Mouse (Mus musculus) neural tube, embryonic 11.5 days (tissue): ENCODE data around the gene Zfp534. TPM values are rescaled to one million over a fixed set of nuclear protein-coding genes. Genes with fewer than 3 reads are reported as not detected.
"Not testable (repeated sequence)": the region's sequence is repeated elsewhere in the genome, so short reads cannot be mapped to it uniquely, and the experiment has no call there.

Experiments
- ATAC-seq: fragments of 200-750 bp; cut with Nextera tagmentation; 2 replicates; pipeline ENCODE4 v1.8.0; 2017; ENCODE audit warnings: moderate number of reproducible peaks, mild to moderate bottlenecking, moderate TSS enrichment, moderate library complexity; ENCODE audit not compliant: insufficient read depth, low FRiP score, low TSS enrichment
- DNase-seq: peaks from one replicate; pipeline ENCODE4 v3.0.0-alpha.2; 2015; ENCODE audit warnings: low spot score
- H3K27ac ChIP-seq: fragments of 300-500 bp; sonication (generic); 2 replicates; pipeline ENCODE4 v1.5.1; 2014; ENCODE audit warnings: low read depth, mild to moderate bottlenecking, low read length
- H3K27me3 ChIP-seq: fragments of 300-500 bp; sonication (generic); 2 replicates; pipeline ENCODE4 v1.6.1; 2014; ENCODE audit warnings: mild to moderate bottlenecking, low read length, mixed read lengths; ENCODE audit not compliant: control insufficient read depth, insufficient read depth
- H3K36me3 ChIP-seq: fragments of 300-500 bp; sonication (generic); 2 replicates; pipeline ENCODE4 v1.6.1; 2014; ENCODE audit warnings: mild to moderate bottlenecking, low read length, moderate library complexity, mixed read lengths; ENCODE audit not compliant: control insufficient read depth, insufficient read depth
- H3K4me1 ChIP-seq: fragments of 300-500 bp; sonication (generic); 2 replicates; pipeline ENCODE4 v1.6.1; 2014; ENCODE audit warnings: low read length, mixed read lengths; ENCODE audit not compliant: control insufficient read depth, insufficient read depth
- H3K4me2 ChIP-seq: fragments of 300-500 bp; sonication (generic); 2 replicates; pipeline ENCODE4 v1.6.1; 2014; ENCODE audit warnings: low read depth, mild to moderate bottlenecking, moderate library complexity
- H3K4me3 ChIP-seq: fragments of 300-500 bp; sonication (generic); 2 replicates; pipeline ENCODE4 v1.5.1; 2014; ENCODE audit warnings: low read depth, low read length
- H3K9ac ChIP-seq: fragments of 300-500 bp; sonication (generic); 2 replicates; pipeline ENCODE4 v1.6.1; 2014; ENCODE audit warnings: mild to moderate bottlenecking, low read length
- H3K9me3 ChIP-seq: fragments of 300-500 bp; sonication (generic); 2 replicates; pipeline ENCODE4 v1.6.1; 2016; ENCODE audit warnings: low read length; ENCODE audit not compliant: control insufficient read depth
- WGBS: fragments of 180-500 bp; shearing (Covaris S2); extraction: QIAGEN DNeasy Blood & Tissue Kit; methylation state at CpG from one replicate; pipeline ENCODE4 v1.1.7; 2014; 5-methylcytosine and 5-hydroxymethylcytosine counted together
- polyA plus RNA-seq: library from polyadenylated mRNA; unstranded; fragments of >200 nt; fragmentation: Nextera tagmentation; extraction: Ambion mirVana; gene quantifications from 2 replicates; pipeline ENCODE4 v1.2.1, GENCODE M21; 2014

The Zfp534 gene
- not detected in 2 replicates for polyA plus RNA-seq

DNA sequence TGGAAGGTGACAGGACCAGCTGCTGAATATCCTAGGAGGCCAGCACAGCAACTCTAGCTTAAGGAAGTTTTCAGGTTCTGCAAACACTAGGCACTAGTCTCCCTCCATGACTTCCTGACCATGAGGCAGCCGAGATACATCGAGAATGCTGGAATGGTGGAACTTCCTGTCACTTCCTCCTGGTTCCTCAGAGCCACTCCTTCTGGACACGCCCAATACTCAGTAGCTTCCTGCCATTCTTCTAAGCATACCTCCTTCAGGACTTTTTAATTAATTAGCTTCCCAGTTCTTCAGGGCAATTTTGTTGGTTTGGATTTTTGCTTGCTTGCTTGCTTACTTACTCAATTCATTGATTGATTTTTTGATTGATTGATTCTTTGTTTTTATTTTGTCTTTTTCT is at the start of gene Zfp534:
Gene Zfp534 (minus strand): TSS at position 101 of the 400 bp plus-strand sequence.
- not testable (repeated sequence) for H3K27ac ChIP-seq, H3K4me2 ChIP-seq, H3K9ac ChIP-seq, H3K4me3 ChIP-seq, ATAC-seq, H3K36me3 ChIP-seq, H3K9me3 ChIP-seq, H3K4me1 ChIP-seq, H3K27me3 ChIP-seq, DNase-seq
- 84% methylated on average over 2 of the region's 3 CpGs for WGBS

DNA sequence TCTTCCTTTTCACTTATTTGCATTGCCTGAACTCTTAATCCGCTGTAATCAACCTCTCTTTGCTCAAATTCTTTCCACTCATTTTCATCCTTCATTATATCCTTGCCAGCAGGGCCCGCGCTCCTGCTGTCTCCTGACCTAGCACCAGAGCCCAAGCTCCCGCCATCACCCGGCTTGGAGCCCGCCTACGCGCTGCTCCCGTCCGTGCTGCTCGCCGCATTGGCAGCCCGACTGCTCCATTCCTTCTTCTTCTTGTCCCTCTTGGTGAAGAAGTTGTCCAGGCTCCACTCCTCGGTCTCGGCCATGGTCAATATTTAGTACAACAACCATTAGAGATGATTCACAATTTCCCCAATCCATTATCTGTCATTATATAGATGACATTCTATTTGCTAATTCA is 43.9 kb upstream of the Zfp534 start:
- WGBS, result 93% methylated on average over 14 of the region's 15 CpGs
- not testable (repeated sequence) for H3K9ac ChIP-seq, ATAC-seq, H3K27me3 ChIP-seq, H3K27ac ChIP-seq, H3K36me3 ChIP-seq, H3K4me1 ChIP-seq, H3K4me3 ChIP-seq, DNase-seq, H3K9me3 ChIP-seq, H3K4me2 ChIP-seq

DNA sequence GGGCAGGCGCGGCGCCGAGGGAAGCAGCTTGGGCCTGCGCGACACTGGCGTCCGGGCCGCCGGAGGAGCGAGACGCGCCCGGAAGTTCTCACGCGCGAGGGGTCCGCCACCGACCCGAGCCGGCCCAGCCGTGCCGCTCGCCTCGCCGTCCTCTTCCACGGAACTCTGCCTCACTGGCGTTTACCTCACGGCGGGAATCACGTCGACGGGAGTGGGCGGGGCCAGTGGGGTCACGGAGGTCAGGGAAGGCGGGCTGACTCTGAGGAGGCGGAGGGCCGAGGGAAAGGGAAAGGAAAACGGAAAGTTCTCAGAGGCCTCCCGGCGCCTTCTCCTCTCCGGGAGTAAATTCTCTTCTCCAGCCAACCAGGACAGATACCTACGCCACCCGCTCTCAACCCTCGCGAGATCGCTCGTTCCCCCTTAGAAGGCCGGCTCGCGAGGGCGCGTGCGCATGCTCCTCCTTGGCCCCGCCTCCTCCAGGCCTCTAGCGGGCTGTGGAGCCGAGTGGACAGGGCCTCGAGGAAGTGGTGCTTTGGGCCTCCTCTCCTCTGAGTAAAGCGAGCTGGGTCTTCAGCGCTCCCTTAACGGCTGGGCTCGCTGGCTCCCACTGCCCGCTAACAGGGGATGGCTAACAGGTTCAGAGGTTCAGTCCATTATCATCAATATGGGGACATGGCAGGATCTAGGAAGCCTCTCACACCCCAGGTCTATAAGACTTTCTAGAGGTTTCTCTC is 36.5 kb upstream of the Zfp534 start:
- Histone ChIP-seq H3K9ac (peak overlapping the region; percentile 18; the same call in 1 of the 2 replicates), H3K4me2 (peak overlapping the region; percentile 30), H3K4me3 (peak overlapping the region; percentile 24)
- DNase-seq (peak; percentile 50), ATAC-seq (peak; percentile 31; the same call in 1 of the 2 replicates)
- not testable (repeated sequence) for H3K27me3 ChIP-seq, H3K36me3 ChIP-seq, H3K4me1 ChIP-seq, H3K9me3 ChIP-seq, H3K27ac ChIP-seq
- 23% methylated on average over 53 of the region's 63 CpGs for WGBS

DNA sequence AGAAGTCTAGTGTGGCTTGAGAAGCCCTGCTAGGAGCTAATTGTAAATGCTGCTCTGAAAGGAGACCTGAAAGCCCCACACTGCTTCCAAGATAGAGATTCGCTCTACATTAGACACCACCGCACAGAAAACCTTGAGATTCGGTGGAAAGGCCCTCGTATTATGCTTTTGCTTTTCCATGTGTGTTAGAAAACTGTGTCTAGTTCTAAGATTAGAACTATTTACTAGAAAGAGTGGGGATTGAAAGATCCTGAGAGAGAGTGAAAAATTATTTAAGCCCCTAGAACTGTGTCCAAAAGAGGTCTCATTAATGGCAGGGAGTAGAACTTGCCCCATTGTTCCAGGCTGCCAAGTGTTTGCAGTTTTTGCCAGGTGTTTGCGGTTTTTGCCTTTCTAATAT is 47.1 kb downstream of the Zfp534 start:
- not testable (repeated sequence) for H3K4me3 ChIP-seq, H3K9me3 ChIP-seq, H3K36me3 ChIP-seq, ATAC-seq, H3K4me1 ChIP-seq, H3K9ac ChIP-seq, DNase-seq, H3K4me2 ChIP-seq, H3K27ac ChIP-seq, H3K27me3 ChIP-seq
- 90% methylated on average over 4 of the region's 5 CpGs for WGBS

DNA sequence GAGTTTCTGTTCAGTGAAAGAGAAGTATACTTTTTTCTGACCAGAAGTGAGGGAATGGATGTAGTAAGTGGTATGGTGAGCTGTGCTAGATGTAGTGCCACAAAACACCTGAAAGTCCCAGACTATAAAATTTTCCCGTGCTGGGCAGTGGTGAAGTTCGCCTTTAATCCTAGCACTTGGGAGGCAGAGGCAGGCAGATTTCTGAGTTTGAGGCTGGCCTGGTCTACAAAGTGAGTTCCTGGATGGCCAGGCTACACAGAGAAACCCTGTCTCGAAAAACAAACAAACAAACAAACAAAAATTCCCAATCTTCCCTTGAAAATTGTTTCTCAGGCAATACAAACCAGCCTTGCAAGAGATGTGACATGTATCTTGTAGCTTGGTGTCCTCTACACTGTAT is 54.9 kb downstream of the Zfp534 start:
- H3K27me3 ChIP-seq, H3K27ac ChIP-seq, H3K4me3 ChIP-seq, H3K4me1 ChIP-seq, H3K4me2 ChIP-seq, H3K9ac ChIP-seq, H3K9me3 ChIP-seq, H3K36me3 ChIP-seq, DNase-seq: not testable (repeated sequence)
- no CpG with 5 or more reads among the region's 3 CpGs for WGBS
- 0 out of 2 replicates have a peak, but pooled peaks have one; percentile 60 for ATAC-seq

DNA sequence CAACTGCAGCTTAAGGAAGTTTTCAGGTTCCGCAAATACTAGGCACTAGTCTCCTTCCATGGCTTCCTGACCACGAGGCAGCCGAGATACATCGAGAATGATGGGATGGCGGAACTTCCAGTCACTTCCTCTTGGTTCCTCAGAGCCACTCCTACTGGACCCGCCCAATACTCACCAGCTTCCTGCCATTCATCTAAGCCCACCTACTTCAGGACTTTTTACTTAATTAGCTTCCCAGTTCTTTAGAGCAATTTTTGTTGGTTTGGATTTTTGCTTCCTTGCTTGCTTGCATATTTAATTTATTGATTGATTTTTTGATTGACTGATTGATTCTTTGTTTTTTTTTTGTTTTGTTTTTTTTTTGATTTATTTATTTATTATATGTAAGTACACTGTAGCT is 59.9 kb downstream of the Zfp534 start, which contains the start of gene Zfp979:
Gene Zfp979 (minus strand): TSS at position 101 of the 400 bp plus-strand sequence.
- H3K27me3 ChIP-seq, DNase-seq, H3K9ac ChIP-seq, H3K4me1 ChIP-seq, H3K4me3 ChIP-seq, H3K27ac ChIP-seq, H3K9me3 ChIP-seq, H3K36me3 ChIP-seq, ATAC-seq, H3K4me2 ChIP-seq: not testable (repeated sequence)
- WGBS, result no CpG with 5 or more reads among the region's 6 CpGs

DNA sequence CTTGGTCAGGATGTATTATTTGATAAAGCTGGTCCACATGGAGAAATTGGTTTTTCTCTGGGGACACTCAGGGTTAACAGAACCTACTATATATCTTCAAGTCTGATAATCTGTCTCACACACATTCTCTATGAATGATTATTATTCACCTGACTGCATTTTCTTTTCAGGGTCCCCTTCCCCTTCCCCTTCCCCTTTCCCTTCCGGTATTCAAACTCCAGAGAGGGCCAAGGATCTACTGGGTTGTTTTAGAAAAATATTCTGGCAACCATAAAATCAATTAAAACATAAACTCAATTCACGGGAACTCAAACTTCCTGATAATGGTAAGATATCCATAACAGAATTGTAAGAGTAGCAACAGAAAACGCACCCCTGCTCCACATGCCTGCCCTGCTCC is 60.4 kb downstream of the Zfp534 start:
- H3K9ac ChIP-seq, H3K4me1 ChIP-seq, DNase-seq, H3K27ac ChIP-seq, H3K9me3 ChIP-seq, H3K4me2 ChIP-seq, H3K36me3 ChIP-seq, H3K4me3 ChIP-seq, H3K27me3 ChIP-seq: not testable (repeated sequence)
- WGBS, result 44% methylated on average over 2 of the region's 3 CpGs
- ATAC-seq, result peak; percentile 63; the same call in 1 of the 2 replicates

DNA sequence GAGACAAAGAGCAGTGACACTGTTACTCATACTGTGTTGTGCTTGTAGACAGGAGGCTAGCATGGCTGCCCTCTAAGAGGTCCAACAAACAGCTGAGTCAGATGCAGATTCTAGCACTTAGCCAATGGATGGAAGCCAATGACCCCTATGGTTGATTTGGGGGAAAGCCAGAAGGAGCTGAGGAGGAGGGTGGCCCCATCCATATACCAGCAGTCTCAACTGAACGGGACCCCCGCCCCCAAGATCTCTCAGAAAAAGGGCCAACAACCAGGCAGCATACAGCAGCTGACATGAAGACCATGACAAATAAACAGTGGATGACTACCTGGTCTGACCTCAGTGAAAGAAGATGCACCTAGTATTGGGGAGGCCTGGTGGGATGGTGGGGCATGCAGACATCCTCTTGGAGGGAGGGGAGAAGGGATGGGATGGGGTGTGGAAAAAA is 68.5 kb downstream of the Zfp534 start:
- not testable (repeated sequence) for H3K27ac ChIP-seq, H3K4me2 ChIP-seq, H3K9me3 ChIP-seq, H3K36me3 ChIP-seq, H3K4me3 ChIP-seq, DNase-seq, H3K27me3 ChIP-seq, H3K4me1 ChIP-seq, H3K9ac ChIP-seq
- no CpG with 5 or more reads among the region's 2 CpGs for WGBS
- ATAC-seq, result peak; percentile 71
